Mouse (Mus musculus) small intestine, adult 2 months (tissue): ENCODE results near the gene Srgn.

ENCODE experiments used
- CTCF ChIP-seq: fragments of 200-500 bp; IDR thresholded peaks from 2 replicates; pipeline ENCODE4 v1.5.1; 2012; ENCODE audit warnings: low read depth, mild to moderate bottlenecking, control low read depth, inconsistent platforms, low read length, moderate library complexity, mixed read lengths; ENCODE audit not compliant: insufficient replicate concordance, insufficient read length; ENCODE audit errors: extremely low read depth
- POLR2A ChIP-seq: fragments of 200-500 bp; IDR thresholded peaks from 2 replicates; pipeline ENCODE4 v1.6.1; 2012; ENCODE audit warnings: low read depth, mild to moderate bottlenecking, control low read depth, inconsistent platforms, low read length, moderate library complexity

DNA sequence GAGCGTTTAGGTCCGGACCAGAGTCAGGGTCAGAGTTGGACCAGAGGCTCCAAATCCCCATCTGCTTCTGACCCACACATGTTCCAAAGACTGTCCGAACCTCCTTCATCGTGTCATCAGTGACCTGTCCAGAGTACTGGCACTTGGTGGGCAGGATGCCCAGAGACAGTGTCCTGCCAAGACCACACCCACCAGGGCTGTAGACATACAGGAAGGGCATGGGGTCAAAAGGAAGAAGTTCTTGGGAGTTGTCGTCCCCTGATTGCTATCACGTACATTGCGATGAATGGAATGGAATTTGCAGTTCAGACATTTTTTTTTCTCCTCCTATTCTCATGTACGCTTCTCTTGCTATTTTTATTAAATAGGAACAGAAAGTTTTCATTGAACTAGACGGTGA is 2.9 kb upstream of the Srgn start:
- TF ChIP-seq CTCF, result no peak
- TF ChIP-seq POLR2A, result no peak
